Mouse (Mus musculus) midbrain, embryonic 13.5 days (tissue): ENCODE results near the gene Cldn3. TPM values are rescaled to one million over a fixed set of nuclear protein-coding genes. Genes with fewer than 3 reads are reported as not detected.

Experiments
- ATAC-seq: fragments of 200-750 bp; cut with Nextera tagmentation; 2 replicates; pipeline ENCODE4 v1.8.0; 2017; ENCODE audit warnings: mild to moderate bottlenecking, moderate TSS enrichment, moderate library complexity
- H3K27ac ChIP-seq: fragments of 300-500 bp; sonication (generic); 2 replicates; pipeline ENCODE4 v1.5.1; 2015; ENCODE audit warnings: inconsistent platforms, mild to moderate bottlenecking, moderate library complexity
- H3K27me3 ChIP-seq: fragments of 300-500 bp; sonication (generic); 2 replicates; pipeline ENCODE4 v1.6.1; 2015; ENCODE audit warnings: mild to moderate bottlenecking, inconsistent platforms
- H3K36me3 ChIP-seq: fragments of 300-500 bp; sonication (generic); 2 replicates; pipeline ENCODE4 v1.6.1; 2015; ENCODE audit warnings: mild to moderate bottlenecking, inconsistent platforms
- H3K4me1 ChIP-seq: fragments of 300-500 bp; sonication (generic); replicated peaks from 2 replicates; pipeline ENCODE4 v1.6.1; 2015; ENCODE audit warnings: inconsistent platforms
- H3K4me2 ChIP-seq: fragments of 300-500 bp; sonication (generic); replicated peaks from 2 replicates; pipeline ENCODE4 v1.6.1; 2015; ENCODE audit warnings: moderate library complexity, mild to moderate bottlenecking, inconsistent platforms
- H3K4me3 ChIP-seq: fragments of 300-500 bp; sonication (generic); replicated peaks from 2 replicates; pipeline ENCODE4 v1.5.1; 2015; ENCODE audit warnings: mild to moderate bottlenecking, inconsistent platforms
- H3K9ac ChIP-seq: fragments of 300-500 bp; sonication (generic); replicated peaks from 2 replicates; pipeline ENCODE4 v1.6.1; 2015; ENCODE audit warnings: mild to moderate bottlenecking, inconsistent platforms
- H3K9me3 ChIP-seq: fragments of 300-500 bp; sonication (generic); 2 replicates; pipeline ENCODE4 v1.6.1; 2016; ENCODE audit warnings: mild to moderate bottlenecking, inconsistent platforms
- WGBS: fragments of 180-500 bp; shearing (Covaris S2); methylation state at CpG from one replicate; pipeline ENCODE4 v1.1.7; 2015; 5-methylcytosine and 5-hydroxymethylcytosine counted together
- polyA plus RNA-seq: library from polyadenylated mRNA; unstranded; fragments of >200 nt; fragmentation: Nextera tagmentation; extraction: Ambion mirVana; gene quantifications from 2 replicates; pipeline ENCODE4 v1.2.1, GENCODE M21; 2015

Cldn3 gene
- polyA plus RNA-seq, 1 experiment from 2014 or later: 1.7 TPM

- Histone ChIP-seq H3K4me1 (peaks cover 35% of the 10 kb centered on the region), H3K9me3 (no peaks in the 10 kb centered on the region), H3K27me3 (peaks cover 22% of the 10 kb centered on the region), H3K27ac (peak overlapping the region; percentile 95; the same call in 1 of the 2 replicates), H3K36me3 (no peaks in the 10 kb centered on the region), H3K4me2 (peak overlapping the region; percentile 75), H3K4me3 (peak overlapping the region; percentile 59), H3K9ac (peak overlapping the region; percentile 67)
- WGBS: 59% methylated on average over 7 of the region's 7 CpGs
- no peak for ATAC-seq
Measured at GRCm38 (mm10) chr5:135010320-135010709, 24.3 kb downstream of the Cldn3 start.

- no peaks in the 10 kb centered on the region for H3K36me3 ChIP-seq
- peak overlapping the region; percentile 59 for H3K4me3 ChIP-seq
- ATAC-seq: no peak
- no peak overlapping the region for H3K9ac ChIP-seq
- peaks cover 37% of the 10 kb centered on the region for H3K4me1 ChIP-seq
- H3K27me3 ChIP-seq: peaks cover 21% of the 10 kb centered on the region
- WGBS: 73% methylated on average over 25 of the region's 25 CpGs
- H3K4me2 ChIP-seq: peak overlapping the region; percentile 75; the same call in 1 of the 2 replicates
- H3K27ac ChIP-seq: no peak overlapping the region
- no peaks in the 10 kb centered on the region for H3K9me3 ChIP-seq
Measured at GRCm38 (mm10) chr5:135010841-135011743, 25.1 kb downstream of the Cldn3 start.

- no peak for ATAC-seq
- no peaks in the 10 kb centered on the region for H3K9me3 ChIP-seq
- H3K27ac ChIP-seq: no peak overlapping the region
- peaks cover 37% of the 10 kb centered on the region for H3K4me1 ChIP-seq
- H3K4me2 ChIP-seq: peak overlapping the region; percentile 22; the same call in 1 of the 2 replicates
- WGBS: 24% methylated on average over 26 of the region's 26 CpGs
- no peaks in the 10 kb centered on the region for H3K36me3 ChIP-seq
- 0 out of 2 replicates have a peak overlapping the region, but pooled peaks have one; percentile 40 for H3K9ac ChIP-seq
- peaks cover 21% of the 10 kb centered on the region for H3K27me3 ChIP-seq
- H3K4me3 ChIP-seq: 0 out of 2 replicates have a peak overlapping the region, but pooled peaks have one; percentile 5
Measured at GRCm38 (mm10) chr5:135011809-135012613, 26.0 kb downstream of the Cldn3 start.

GRCm38 (mm10) chr5:135012671-135013441 lies 26.8 kb downstream of the Cldn3 start:
- Histone ChIP-seq H3K4me2 (peak overlapping the region; percentile 22; the same call in 1 of the 2 replicates), H3K9me3 (no peaks in the 10 kb centered on the region), H3K27me3 (peaks cover 19% of the 10 kb centered on the region), H3K36me3 (no peaks in the 10 kb centered on the region), H3K4me1 (peaks cover 34% of the 10 kb centered on the region), H3K4me3 (no peak overlapping the region), H3K27ac (no peak overlapping the region), H3K9ac (no peak overlapping the region)
- WGBS: 4% methylated on average over 16 of the region's 16 CpGs
- no peak for ATAC-seq

- H3K9me3 ChIP-seq: no peaks in the 10 kb centered on the region
- 14% methylated on average over 7 of the region's 7 CpGs for WGBS
- no peaks in the 10 kb centered on the region for H3K36me3 ChIP-seq
- no peak overlapping the region for H3K4me3 ChIP-seq
- H3K9ac ChIP-seq: no peak overlapping the region
- peaks cover 19% of the 10 kb centered on the region for H3K27me3 ChIP-seq
- no peak overlapping the region for H3K4me2 ChIP-seq
- 0 out of 2 replicates have a peak, but pooled peaks have one; percentile 22 for ATAC-seq
- peaks cover 24% of the 10 kb centered on the region for H3K4me1 ChIP-seq
- H3K27ac ChIP-seq: no peak overlapping the region
Measured at GRCm38 (mm10) chr5:135015497-135015896, 29.5 kb downstream of the Cldn3 start.

- no peak overlapping the region for H3K4me3 ChIP-seq
- H3K4me1 ChIP-seq: peaks cover 16% of the 10 kb centered on the region
- no peak overlapping the region for H3K27ac ChIP-seq
- no peak overlapping the region for H3K9ac ChIP-seq
- H3K4me2 ChIP-seq: no peak overlapping the region
- H3K27me3 ChIP-seq: peaks cover 13% of the 10 kb centered on the region
- H3K9me3 ChIP-seq: no peaks in the 10 kb centered on the region
- no peaks in the 10 kb centered on the region for H3K36me3 ChIP-seq
- ATAC-seq: no peak
- 57% methylated on average over 4 of the region's 4 CpGs for WGBS
Measured at GRCm38 (mm10) chr5:135016224-135016759, 30.3 kb downstream of the Cldn3 start.

GRCm38 (mm10) chr5:135021814-135022213 lies 35.8 kb downstream of the Cldn3 start:
- ATAC-seq: peak; percentile 31; the same call in 1 of the 2 replicates
- H3K4me3 ChIP-seq: no peak overlapping the region
- 79% methylated on average over 6 of the region's 6 CpGs for WGBS

GRCm38 (mm10) chr5:135023344-135024173 lies 37.5 kb downstream of the Cldn3 start, which contains the start of gene Stx1a:
Stx1a (plus strand) TSS chr5:135023482.
- H3K9ac ChIP-seq: peak within 1 kb of the TSS; percentile 80
- H3K27ac ChIP-seq: peak within 1 kb of the TSS; percentile 9; the same call in 1 of the 2 replicates
- peak within 1 kb of the TSS; percentile 70 for H3K4me3 ChIP-seq
- H3K4me1 ChIP-seq: peaks cover 27% of the 10 kb centered on the region
- peak; percentile 93 for ATAC-seq
- H3K27me3 ChIP-seq: 0 out of 2 replicates have a peak, but pooled peaks cover 2% of the 10 kb centered on the region
- no peaks in the 10 kb centered on the region for H3K36me3 ChIP-seq
- no peaks in the 10 kb centered on the region for H3K9me3 ChIP-seq
- under 1% methylated on average over 61 of the region's 61 CpGs for WGBS
- H3K4me2 ChIP-seq: peak within 1 kb of the TSS; percentile 92

More at GRCm38 (mm10) chr5:135021814-135022213, 35.8 kb downstream of the Cldn3 start:
- H3K36me3 ChIP-seq: no peaks in the 10 kb centered on the region
- H3K4me2 ChIP-seq: no peak overlapping the region
- H3K27me3 ChIP-seq: 0 out of 2 replicates have a peak, but pooled peaks cover 2% of the 10 kb centered on the region
- H3K9me3 ChIP-seq: no peaks in the 10 kb centered on the region
- H3K9ac ChIP-seq: no peak overlapping the region
- H3K27ac ChIP-seq: no peak overlapping the region
- peaks cover 25% of the 10 kb centered on the region for H3K4me1 ChIP-seq

- H3K27ac ChIP-seq: no peak overlapping the region
- H3K9me3 ChIP-seq: no peaks in the 10 kb centered on the region
- 0 out of 2 replicates have a peak, but pooled peaks cover 2% of the 10 kb centered on the region for H3K27me3 ChIP-seq
- peak overlapping the region; percentile 92 for H3K4me2 ChIP-seq
- no peak for ATAC-seq
- WGBS: 76% methylated on average over 11 of the region's 11 CpGs
- peak overlapping the region; percentile 70; the same call in 1 of the 2 replicates for H3K4me3 ChIP-seq
- H3K9ac ChIP-seq: no peak overlapping the region
- peaks cover 32% of the 10 kb centered on the region for H3K4me1 ChIP-seq
- H3K36me3 ChIP-seq: no peaks in the 10 kb centered on the region
Measured at GRCm38 (mm10) chr5:135024665-135025224, 38.7 kb downstream of the Cldn3 start.

GRCm38 (mm10) chr5:135025899-135026298 lies 39.9 kb downstream of the Cldn3 start:
- no peak for ATAC-seq
- WGBS: 16% methylated on average over 7 of the region's 7 CpGs
- Histone ChIP-seq H3K27me3 (0 out of 2 replicates have a peak, but pooled peaks cover 2% of the 10 kb centered on the region), H3K36me3 (no peaks in the 10 kb centered on the region), H3K9me3 (no peaks in the 10 kb centered on the region), H3K4me2 (no peak overlapping the region), H3K4me3 (no peak overlapping the region), H3K27ac (no peak overlapping the region), H3K9ac (no peak overlapping the region), H3K4me1 (peaks cover 32% of the 10 kb centered on the region)
